Mouse (Mus musculus) ES-E14 (cell line): ENCODE measurements around the gene Kctd17.

ENCODE experiments used
- CHD2 ChIP-seq: IDR thresholded peaks from 2 replicates; pipeline ENCODE4 v1.6.1; 2014; ENCODE audit warnings: mild to moderate bottlenecking, low read depth, low read length, inconsistent platforms
- HCFC1 ChIP-seq: IDR thresholded peaks from 2 replicates; pipeline ENCODE4 v1.6.1; 2012; ENCODE audit warnings: low read length, inconsistent platforms, borderline replicate concordance; ENCODE audit not compliant: insufficient read depth
- MAFK ChIP-seq: IDR thresholded peaks from 2 replicates; pipeline ENCODE4 v1.6.1; 2014; ENCODE audit warnings: mild to moderate bottlenecking, low read depth, low read length, inconsistent platforms; ENCODE audit not compliant: insufficient read depth
- ZC3H11A ChIP-seq: IDR thresholded peaks from 2 replicates; pipeline ENCODE4 v1.6.1; 2012; ENCODE audit warnings: low read depth, mild to moderate bottlenecking, inconsistent platforms, low read length, borderline replicate concordance

DNA sequence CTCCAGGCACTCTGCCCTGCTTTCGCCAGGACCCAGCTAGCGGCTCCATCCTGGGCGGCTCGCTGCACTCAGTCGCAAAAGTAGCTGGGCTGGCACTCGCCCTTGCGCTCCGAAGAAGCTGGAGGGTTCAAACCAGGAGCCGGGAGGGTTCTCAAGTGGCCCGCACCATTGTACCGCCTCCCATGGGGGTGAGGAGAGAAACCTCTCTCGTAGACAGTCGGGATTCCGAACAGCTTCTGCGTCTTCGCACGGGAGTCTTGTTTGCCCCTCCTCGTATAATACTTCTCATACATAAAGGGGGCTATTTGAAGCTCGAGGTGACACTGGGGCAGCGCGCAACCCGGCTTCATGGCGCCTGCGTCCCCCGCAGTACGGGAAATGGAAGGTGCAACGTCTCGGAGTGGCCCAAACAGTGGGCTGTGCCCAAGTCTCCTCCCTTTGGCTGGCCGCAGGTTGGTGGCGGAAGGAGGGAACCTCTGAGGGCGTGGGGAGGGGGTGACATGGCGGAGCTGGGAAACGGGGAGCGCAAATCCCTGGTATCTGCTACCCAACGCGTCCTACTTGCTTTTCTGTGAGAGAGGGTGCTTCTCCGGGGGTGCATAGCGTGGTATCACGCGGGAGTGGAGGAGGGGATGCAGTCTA is 21.9 kb upstream of the Kctd17 start, which contains the start of gene Mpst:
- TF ChIP-seq HCFC1: 0 out of 2 replicates have a peak, but pooled peaks have one; percentile 5
- TF ChIP-seq MAFK: no peak
- TF ChIP-seq ZC3H11A: no peak
- no peak for TF ChIP-seq CHD2
